Mouse (Mus musculus) megakaryocyte-erythroid progenitor cell, adult 5 weeks (primary cell): ENCODE measurements around the gene Jade1. TPM values are rescaled to one million over a fixed set of nuclear protein-coding genes. Genes with fewer than 3 reads are reported as not detected.

Experiments
- polyA plus RNA-seq: library from polyadenylated mRNA; stranded (reverse); fragments of >175 nt; gene quantifications from 2 replicates; pipeline ENCODE4 v1.2.3, GENCODE M21; 2012

Jade1 gene
- 18.1 and 25.1 TPM in 2 replicates for polyA plus RNA-seq

DNA sequence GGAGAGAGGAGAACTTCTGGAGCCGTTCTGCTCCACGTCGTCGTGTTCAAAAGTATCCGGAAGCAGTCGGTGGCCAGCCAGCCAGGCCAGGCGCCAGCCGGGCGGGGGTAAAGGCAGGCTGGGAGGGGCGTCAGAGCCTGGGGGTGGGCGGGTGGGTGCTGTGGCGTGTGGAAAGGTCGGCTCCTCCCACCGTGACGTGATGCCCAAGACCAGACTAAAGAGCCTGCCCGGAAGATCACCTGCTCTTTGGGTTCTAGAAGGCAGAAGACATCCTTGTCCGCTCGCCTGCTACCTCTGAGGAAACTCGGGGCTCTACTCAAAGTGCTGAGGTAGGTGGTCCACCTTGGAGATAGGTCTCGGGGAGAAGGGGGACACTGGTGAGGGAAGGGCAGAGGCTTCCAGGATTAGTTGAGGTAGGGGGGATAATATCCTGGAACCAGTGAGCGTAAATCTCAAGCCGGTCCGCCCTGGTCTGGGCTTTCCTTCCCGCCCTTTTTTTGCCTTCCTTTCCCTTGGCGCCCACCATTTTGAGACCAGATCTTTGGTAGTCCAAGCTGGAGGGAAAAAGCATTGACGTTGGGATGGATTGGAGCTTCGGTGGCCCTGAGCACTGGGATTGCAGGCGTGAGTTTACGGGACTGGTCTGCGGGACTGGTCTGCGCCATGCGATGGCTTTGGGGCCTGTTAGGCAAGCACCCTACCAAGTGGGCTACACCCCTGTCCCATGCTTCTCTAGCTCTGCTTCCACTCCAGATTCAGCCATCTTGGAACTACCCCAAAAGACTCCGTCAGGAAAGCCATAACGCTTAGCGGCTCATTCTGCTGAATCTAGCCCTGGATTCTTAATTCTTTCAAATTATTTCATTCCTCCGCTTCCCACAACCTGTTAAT, at the start of gene Jade1:
Gene Jade1 (plus strand): TSS at position 241 of the 891 bp plus-strand sequence.

Other genes starting within 250 kb of the Jade1 start
- gene Sclt1, start 186.8 kb downstream of the Jade1 start, polyA plus RNA-seq: 12.7 and 15.1 TPM in 2 replicates
- gene D3Ertd751e, start 186.9 kb downstream of the Jade1 start, polyA plus RNA-seq: 1.3 and 1.4 TPM in 2 replicates